Mouse (Mus musculus) thymus, postnatal 14 days (tissue): Measurements from ENCODE around the gene Cfap100.
A peak's percentile ranks its signal among the peaks of the same experiment; 100 is the strongest.

Experiments used
- DNase-seq: peaks from one replicate; pipeline ENCODE4 v3.0.0; 2021

The Cfap100 gene

GRCm38 (mm10) chr6:90457421-90457820 is 28.8 kb upstream of the Cfap100 start:
- DNase-seq = no peak

DNA sequence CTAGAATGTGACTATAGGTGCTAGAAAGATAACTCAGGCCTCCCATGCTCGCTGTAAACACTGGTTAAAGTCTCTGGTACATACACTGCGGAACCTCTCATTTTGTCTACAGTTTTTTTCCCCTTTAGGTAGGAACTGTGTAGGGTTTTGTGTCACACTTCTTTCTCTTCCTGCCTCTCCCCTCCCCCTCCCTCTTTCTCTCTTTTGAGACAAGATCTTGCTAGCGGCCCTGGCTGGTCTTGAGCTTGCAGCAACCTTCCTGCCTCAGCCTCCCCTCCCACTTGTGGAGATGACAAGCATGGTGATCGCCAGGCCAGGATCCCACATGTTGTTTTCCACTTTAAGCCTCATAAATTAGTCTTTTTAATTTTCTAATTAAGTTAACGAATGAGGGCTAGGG is 25.2 kb upstream of the Cfap100 start:
- DNase-seq = no peak

DNA sequence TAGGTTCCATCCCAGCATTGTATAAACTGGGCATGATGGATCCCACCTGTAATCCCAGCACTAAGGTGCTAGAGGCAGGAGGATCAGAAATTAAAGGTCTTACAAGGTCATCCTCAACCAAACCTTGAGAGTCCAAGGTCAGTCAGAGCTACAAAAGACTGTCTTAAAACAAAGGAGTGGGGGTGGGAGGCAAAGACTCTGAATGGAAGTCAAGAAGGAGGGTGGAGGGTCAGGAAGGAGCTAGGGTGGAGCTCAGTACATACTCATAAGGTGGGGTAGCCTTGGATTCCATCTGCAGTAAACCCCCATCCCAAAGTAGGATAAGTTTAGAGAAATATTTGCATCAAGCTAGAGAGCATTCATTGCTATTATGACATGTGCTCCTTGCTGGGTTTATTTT is 24.0 kb upstream of the Cfap100 start:
- DNase-seq = no peak

DNA sequence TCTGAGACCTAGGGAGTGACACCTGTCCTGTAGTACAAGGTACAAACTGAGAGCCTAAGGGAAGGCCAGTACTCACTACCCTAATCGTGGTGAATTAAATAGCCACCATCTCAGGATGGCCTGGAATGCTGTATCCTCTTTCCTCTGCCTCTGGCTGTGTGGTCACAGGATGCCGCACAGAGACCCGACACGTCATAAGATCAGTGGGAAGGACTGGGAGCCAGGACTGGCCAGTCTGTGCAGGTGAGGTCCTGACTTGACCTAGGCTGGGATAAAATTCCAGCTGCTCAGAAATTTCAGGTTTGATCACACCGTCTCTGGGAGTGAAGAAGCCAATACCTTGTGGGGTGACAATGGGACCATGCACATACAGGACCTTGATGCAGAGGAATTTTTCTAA is 22.9 kb upstream of the Cfap100 start:
- no peak for DNase-seq

DNA sequence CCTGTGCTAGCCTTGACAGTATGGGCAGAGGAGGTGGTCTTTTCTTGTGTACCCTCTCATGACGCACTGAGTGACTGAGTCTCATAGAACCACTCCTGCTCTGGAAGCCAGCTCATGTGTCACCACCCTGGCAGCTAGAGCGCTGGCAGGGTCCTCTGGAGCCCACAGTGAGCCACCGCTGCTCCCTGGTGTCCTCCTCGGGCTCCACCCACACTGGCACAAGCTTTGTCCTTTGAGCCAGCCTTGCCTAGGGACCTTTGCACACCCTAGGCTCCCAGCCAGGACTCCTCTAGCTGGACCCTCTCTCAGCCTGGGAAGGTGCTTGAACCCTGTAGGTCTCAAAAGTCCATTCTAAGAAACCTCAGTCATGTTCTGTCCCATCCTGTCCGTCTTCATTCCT is 22.1 kb upstream of the Cfap100 start:
- DNase-seq = no peak

DNA sequence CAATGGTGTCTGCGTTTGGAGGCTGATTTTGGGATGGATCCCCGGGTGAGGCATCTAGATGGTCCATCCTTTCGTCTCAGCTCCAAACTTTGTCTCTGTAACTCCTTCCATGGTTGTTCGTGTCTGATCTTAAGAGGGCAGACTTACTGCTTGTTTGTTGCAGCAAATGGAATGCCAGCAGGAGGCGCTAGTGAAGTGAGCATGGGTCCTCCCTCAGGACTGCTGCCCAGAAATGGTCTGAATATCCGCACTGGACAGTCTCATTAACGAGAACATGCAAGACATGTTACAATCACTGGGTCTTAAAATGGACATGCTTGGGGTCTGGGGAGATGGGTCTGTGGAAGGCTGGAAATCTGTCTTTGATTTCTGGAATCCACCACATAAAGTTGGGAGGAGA is 21.6 kb upstream of the Cfap100 start:
- peak; percentile 38 for DNase-seq

DNA sequence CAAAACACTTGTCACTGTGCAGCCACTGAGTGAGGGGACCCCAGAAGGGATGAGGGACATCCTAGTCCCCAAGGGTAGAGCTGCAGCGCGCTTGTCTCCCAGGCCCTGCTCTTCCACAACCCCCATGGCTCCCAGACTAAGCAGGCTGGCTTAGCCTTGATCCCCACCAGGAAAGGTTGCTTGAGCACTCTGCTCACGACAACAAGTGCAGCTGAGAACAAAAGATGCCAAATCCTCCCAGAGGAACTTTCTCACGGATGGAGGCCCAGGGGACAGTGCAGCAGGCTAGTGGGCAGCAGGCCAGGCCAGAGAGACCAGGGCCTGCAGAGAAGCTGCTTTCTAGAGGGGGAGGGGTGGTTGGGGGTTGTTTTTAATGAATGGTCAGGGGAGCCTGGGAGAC is 18.3 kb upstream of the Cfap100 start:
- DNase-seq = no peak

DNA sequence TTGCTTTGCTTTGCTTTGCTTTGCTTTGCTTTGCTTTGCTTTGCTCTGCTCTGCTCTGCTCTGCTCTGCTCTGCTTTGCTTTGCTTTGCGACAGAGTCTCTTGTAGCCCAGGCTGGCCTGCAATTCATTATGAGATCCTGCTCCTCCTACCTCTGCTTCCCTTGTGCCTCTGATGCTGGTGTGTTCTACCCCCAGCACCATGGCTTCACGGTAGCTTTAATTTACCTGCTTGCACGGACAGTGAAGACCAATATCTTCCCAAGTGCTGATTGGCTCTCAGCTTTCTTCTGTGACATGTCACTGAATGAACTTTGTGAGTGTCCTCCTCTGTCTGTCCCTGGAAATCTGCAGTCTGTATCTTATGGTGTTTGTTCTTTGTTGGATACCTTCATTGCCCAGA is 8.4 kb upstream of the Cfap100 start:
- DNase-seq = no peak

GRCm38 (mm10) chr6:90436192-90436907 is 7.8 kb upstream of the Cfap100 start:
- no peak for DNase-seq

- DNase-seq = peak; percentile 72
These were observed 6.6 kb upstream of the Cfap100 start for GRCm38 (mm10) chr6:90435195-90435618.

DNA sequence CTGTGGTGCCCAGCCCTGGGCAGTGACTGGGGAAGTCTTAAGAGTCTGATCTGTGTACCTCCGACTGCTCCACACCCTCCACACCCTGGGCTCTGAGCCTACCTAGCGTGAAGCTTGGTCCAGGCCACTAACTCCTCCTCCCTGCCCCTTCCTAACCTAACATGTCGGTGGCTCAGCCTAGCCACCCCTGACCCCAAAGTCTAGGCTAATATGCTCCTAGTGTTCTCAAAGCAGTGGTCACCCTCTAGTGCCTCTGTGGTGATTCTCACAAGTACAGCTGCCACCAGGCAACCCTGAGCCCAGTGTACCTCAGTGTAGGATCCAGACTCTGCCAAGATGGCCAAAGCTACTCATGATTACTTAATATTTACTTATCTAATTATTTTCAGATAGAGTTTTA is 6.1 kb upstream of the Cfap100 start:
- no peak for DNase-seq

DNA sequence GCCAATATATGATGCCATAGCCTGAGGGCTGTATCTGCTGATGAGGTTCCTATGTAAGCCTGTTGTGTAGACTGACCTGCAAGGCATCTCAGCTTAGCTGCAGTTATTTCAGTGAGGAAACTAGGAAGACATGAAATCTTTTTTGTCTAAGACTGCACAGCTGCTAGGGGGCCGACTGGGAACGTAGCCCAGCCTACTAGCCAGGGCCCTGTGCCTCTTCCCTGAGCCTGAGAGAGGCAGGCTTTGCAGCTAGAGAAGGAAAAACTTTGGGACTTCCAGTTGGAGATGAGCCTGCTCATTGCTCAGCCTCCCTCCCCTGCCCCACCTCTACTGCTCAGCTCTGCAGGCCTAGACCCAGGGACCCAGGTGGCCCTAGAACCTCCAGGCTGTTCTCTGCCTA is 2.9 kb upstream of the Cfap100 start:
- DNase-seq = no peak

GRCm38 (mm10) chr6:90429911-90430310 is 1.3 kb upstream of the Cfap100 start:
- DNase-seq = no peak

- no peak for DNase-seq
These were observed 2.6 kb downstream of the Cfap100 start for GRCm38 (mm10) chr6:90426003-90426402.

GRCm38 (mm10) chr6:90425361-90425760 is 3.2 kb downstream of the Cfap100 start:
- DNase-seq = no peak

DNA sequence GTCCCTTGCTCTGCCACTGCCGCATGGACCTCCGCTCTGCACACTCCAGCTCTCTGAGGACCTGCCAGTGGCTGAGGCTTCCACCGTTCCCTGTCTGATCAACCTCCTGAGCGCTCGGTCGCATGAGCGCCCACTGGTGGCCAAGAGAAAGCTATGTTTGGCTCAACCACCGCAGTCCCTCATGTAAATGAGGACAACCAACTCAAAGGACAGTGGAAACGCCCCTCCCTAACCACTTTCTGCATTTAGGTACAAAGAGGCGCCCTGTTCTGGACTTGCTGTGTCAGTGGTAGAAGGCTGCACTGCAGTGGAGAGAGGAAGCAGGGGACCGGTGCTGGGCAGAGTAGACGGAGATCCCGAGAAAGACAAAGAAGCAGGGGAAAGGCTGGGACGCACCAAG is 6.0 kb downstream of the Cfap100 start:
- DNase-seq = peak; percentile 83

DNA sequence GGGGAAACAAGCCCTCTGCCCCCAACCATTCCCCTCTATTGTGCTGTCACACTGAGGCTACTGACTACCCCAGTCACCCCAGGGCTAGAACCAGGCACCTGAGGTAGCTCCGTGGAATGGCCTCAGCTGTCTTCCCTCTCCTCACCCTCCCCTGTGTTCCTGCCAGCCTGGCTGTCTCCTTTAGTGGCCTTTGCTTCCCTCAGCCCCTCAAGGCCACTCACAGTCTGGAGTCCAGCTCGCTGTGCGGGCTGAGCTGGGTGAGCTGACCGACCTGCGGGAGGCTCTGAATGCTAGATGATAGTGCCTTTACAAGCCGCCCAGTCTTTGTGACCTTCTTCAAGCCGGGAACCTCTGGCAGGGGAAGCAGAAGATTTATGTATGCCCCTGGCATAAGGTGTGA is 16.7 kb downstream of the Cfap100 start:
- no peak for DNase-seq

DNA sequence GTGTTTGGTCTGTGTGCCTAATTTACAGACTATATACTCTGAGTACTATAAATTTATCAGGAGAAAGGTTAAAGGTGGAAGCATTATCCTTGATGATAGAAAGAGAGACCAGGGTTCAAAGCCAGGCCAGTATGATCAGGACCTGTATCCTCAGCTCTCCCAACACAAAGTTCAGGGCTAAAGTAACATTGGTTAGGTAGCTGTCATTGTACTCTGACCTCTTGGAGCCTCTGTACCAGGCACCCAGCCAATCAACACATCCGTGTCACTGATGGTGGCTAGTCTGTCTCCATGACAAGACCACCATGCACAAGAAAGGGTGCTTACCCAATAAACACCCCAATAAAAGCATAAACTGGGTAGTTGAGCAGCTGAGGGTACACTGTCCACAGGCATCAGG is 17.6 kb downstream of the Cfap100 start:
- no peak for DNase-seq

- no peak for DNase-seq
These were observed 20.0 kb downstream of the Cfap100 start for GRCm38 (mm10) chr6:90408632-90409031.

- DNase-seq = no peak
These were observed 31.3 kb downstream of the Cfap100 start for GRCm38 (mm10) chr6:90397291-90397690.

GRCm38 (mm10) chr6:90395751-90396150 is 32.8 kb downstream of the Cfap100 start:
- no peak for DNase-seq

DNA sequence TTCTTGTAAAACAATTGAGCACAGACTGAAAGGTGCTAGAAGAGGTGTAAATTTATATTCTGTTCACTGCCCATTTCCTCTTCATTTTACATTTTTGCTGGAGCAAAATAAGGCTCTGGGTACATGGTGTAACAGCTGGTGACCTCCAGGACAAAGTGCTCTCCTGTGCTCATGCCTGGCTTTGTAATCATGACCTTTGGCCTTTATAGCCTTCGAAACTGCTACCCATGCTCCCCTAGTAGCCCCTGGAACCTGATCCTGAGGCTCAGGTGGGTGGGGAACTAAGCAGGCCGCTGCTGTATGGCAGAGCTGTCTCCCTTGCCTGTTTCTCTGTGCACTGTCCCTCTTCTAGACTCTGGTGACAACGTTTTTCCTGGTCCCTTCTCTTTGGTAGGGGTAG is 34.6 kb downstream of the Cfap100 start:
- DNase-seq = no peak

DNA sequence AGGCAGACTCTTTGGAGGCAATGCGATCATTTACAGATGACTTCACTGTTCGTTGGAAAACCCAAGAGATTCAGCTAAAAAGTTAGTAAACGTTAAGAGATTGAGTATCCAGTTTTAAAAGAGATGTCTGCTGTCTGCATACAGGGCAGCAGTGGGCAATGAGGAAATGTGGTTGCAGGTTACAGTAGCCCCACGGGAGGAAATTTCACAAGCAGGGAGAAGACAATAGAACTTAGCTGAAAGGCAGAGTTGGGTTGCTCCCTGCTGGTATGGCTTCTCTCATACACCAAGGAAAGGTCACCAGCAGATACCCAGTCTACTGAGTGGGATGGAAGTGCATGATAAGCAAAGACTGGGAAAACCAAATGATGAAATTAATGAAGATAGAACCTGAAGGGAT is 38.0 kb downstream of the Cfap100 start:
- DNase-seq = no peak

GRCm38 (mm10) chr6:90381465-90381864 is 47.1 kb downstream of the Cfap100 start:
- no peak for DNase-seq

- no peak for DNase-seq
These were observed 50.9 kb downstream of the Cfap100 start for GRCm38 (mm10) chr6:90377708-90378107.
